11 mouse cellular contexts compared by ENCODE assay signal in the genomic region with DNA sequence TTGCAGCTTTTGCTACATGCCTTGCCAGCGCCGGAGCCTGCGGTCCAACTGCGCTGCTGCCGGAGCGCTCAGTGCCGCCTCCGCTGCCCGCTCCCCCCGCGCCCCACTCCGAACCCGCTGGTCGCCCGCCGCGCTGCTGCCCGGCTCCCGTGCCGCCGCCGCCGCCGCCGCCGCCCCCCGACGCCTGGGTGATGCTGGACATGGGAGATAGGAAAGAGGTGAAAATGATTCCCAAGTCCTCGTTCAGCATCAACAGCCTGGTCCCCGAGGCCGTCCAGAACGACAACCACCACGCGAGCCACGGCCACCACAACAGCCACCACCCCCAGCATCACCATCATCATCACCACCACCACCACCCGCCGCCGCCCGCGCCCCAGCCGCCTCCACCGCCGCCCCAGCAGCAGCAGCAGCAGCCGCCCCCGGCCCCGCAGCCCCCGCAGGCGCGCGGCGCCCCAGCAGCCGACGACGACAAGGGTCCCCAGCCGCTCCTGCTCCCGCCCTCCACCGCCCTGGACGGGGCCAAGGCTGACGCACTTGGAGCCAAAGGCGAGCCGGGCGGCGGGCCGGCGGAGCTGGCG. TPM values are rescaled to one million over a fixed set of nuclear protein-coding genes. Genes with fewer than 3 reads are reported as not detected.
A peak's percentile ranks its signal among the peaks of the same experiment; 100 is the strongest.
DNase-seq lines count a peak whose midpoint lies in the region; ATAC-seq and TF ChIP-seq lines count a peak whose summit lies in the region.
"Had no signal": no experiment of that assay in that cellular context is flagged by ENCODE, and none has a peak within 500 bp of the region (broad histone marks: within the 10 kb centered on the region; RNA-seq: fewer than 3 reads in every experiment).

No protein-coding gene starts in this region.

- TF ChIP-seq POLR2A in cerebellum, adult 2 months (IDR thresholded peaks at IDR 0.05; ENCODE audit: borderline replicate concordance, insufficient read depth, low read length) = no peak

- H3K9me3 ChIP-seq in heart, embryonic 15.5 days (replicated peaks) = peaks cover 6% of the 10 kb centered on the region; the same call in 1 of the 2 replicates
- H3K9me3 ChIP-seq in E14TG2a.4 (ENCODE audit: low read length) = no peaks in the 10 kb centered on the region
- no peaks in the 10 kb centered on the region for H3K9me3 ChIP-seq in forebrain, embryonic 11.5 days (ENCODE audit: control insufficient read depth, low read length)
- no peaks in the 10 kb centered on the region; the same call in 1 of the 2 replicates for H3K9me3 ChIP-seq in limb, embryonic 15.5 days

- peaks cover 84% of the 10 kb centered on the region for H3K27me3 ChIP-seq in heart, embryonic 15.5 days
- peaks cover 63% of the 10 kb centered on the region for H3K27me3 ChIP-seq in E14TG2a.4 (ENCODE audit: insufficient read depth, low read length)
- peaks cover 19% of the 10 kb centered on the region for H3K27me3 ChIP-seq in forebrain, embryonic 11.5 days (ENCODE audit: control insufficient read depth, insufficient read depth, low read length)
- peaks cover 72% of the 10 kb centered on the region for H3K27me3 ChIP-seq in limb, embryonic 15.5 days
- peaks cover 19% of the 10 kb centered on the region; the same call in 1 of the 2 replicates for H3K27me3 ChIP-seq in cerebellum, adult 2 months (ENCODE audit: control insufficient read depth, insufficient read depth, low read length)
- H3K27me3 ChIP-seq: CH12.LX had no signal

- no peaks in the 10 kb centered on the region for H3K36me3 ChIP-seq in heart, embryonic 15.5 days
- H3K36me3 ChIP-seq in E14TG2a.4 (ENCODE audit: insufficient read depth, low read length) = no peaks in the 10 kb centered on the region
- no peaks in the 10 kb centered on the region for H3K36me3 ChIP-seq in forebrain, embryonic 11.5 days (ENCODE audit: control insufficient read depth, insufficient read depth, low read length)
- no peaks in the 10 kb centered on the region for H3K36me3 ChIP-seq in limb, embryonic 15.5 days

- no peak for TF ChIP-seq CTCF in E14TG2a.4 (conservative IDR thresholded peaks at IDR 0.05; ENCODE audit: low read length)
- no peak for TF ChIP-seq CTCF in cerebellum, adult 2 months (IDR thresholded peaks at IDR 0.05; ENCODE audit: borderline replicate concordance, insufficient read depth, low read depth, low read length)

- no peak overlapping the region for H3K27ac ChIP-seq in heart, embryonic 15.5 days
- H3K27ac ChIP-seq in forebrain, embryonic 11.5 days (ENCODE audit: low read depth, low read length) = peak overlapping the region; percentile 100
- H3K27ac ChIP-seq in limb, embryonic 15.5 days = no peak overlapping the region
- H3K27ac ChIP-seq in cerebellum, adult 2 months (ENCODE audit: insufficient read depth, low read length) = no peak overlapping the region

- WGBS in heart, embryonic 15.5 days = 2% methylated on average over 43 of the region's 66 CpGs
- 2% methylated on average over 59 of the region's 66 CpGs for WGBS in forebrain, embryonic 11.5 days
- 2% methylated on average over 47 of the region's 66 CpGs for WGBS in limb, embryonic 15.5 days
- 2% methylated on average over 45 of the region's 66 CpGs for WGBS in cerebellum, adult 2 months

- peaks cover 15% of the 10 kb centered on the region for H3K4me1 ChIP-seq in heart, embryonic 15.5 days (replicated peaks)
- peaks cover 20% of the 10 kb centered on the region for H3K4me1 ChIP-seq in E14TG2a.4 (replicated peaks; ENCODE audit: low read depth, low read length)
- H3K4me1 ChIP-seq in forebrain, embryonic 11.5 days (replicated peaks; ENCODE audit: control insufficient read depth, insufficient read depth, low read length) = no peaks in the 10 kb centered on the region
- H3K4me1 ChIP-seq in limb, embryonic 15.5 days = peaks cover 20% of the 10 kb centered on the region
- H3K4me1 ChIP-seq in cerebellum, adult 2 months (ENCODE audit: control insufficient read depth, insufficient read depth, low read length) = no peaks in the 10 kb centered on the region

- H3K9ac ChIP-seq in heart, embryonic 15.5 days = no peak overlapping the region
- peak overlapping the region; percentile 99 for H3K9ac ChIP-seq in forebrain, embryonic 11.5 days (ENCODE audit: low read length)
- no peak overlapping the region for H3K9ac ChIP-seq in limb, embryonic 15.5 days

- DNase-seq in heart, adult 8-10 months (ENCODE audit: low spot score) = no peak
- DNase-seq in forebrain, embryonic 11.5 days (ENCODE audit: low spot score) = peak; percentile 87
- DNase-seq in ovary, postnatal 36 days (ENCODE audit: low spot score) = no peak
- DNase-seq in cerebellum, adult 2 months = no peak

- peak overlapping the region; percentile 39 for H3K4me3 ChIP-seq in heart, embryonic 15.5 days
- peak overlapping the region; percentile 81 for H3K4me3 ChIP-seq in E14TG2a.4 (replicated peaks; ENCODE audit: low read length)
- H3K4me3 ChIP-seq in forebrain, embryonic 11.5 days (ENCODE audit: low read depth, low read length) = peak overlapping the region; percentile 87
- peak overlapping the region; percentile 39 for H3K4me3 ChIP-seq in limb, embryonic 15.5 days
- no peak overlapping the region for H3K4me3 ChIP-seq in cerebellum, adult 2 months (replicated peaks; ENCODE audit: insufficient read depth, low read depth, low read length)

- H3K4me2 ChIP-seq in heart, embryonic 15.5 days = peak overlapping the region; percentile 51
- peak overlapping the region; percentile 49; the same call in 1 of the 2 replicates for H3K4me2 ChIP-seq in forebrain, embryonic 11.5 days (ENCODE audit: low read depth, low read length, severe bottlenecking)
- peak overlapping the region; percentile 56 for H3K4me2 ChIP-seq in limb, embryonic 15.5 days

- ATAC-seq in heart, embryonic 15.5 days (replicated peaks; ENCODE audit: insufficient number of reproducible peaks, insufficient read depth, low FRiP score, low read depth) = no peak
- ATAC-seq in forebrain, embryonic 11.5 days (replicated peaks; ENCODE audit: low FRiP score) = peak; percentile 13
- ATAC-seq in limb, embryonic 15.5 days (ENCODE audit: insufficient number of reproducible peaks, low FRiP score, low TSS enrichment, low read depth) = no peak
- ATAC-seq in cerebellum, adult (ENCODE audit: insufficient number of reproducible peaks, low FRiP score, low TSS enrichment) = no peak

RNA-seq across cellular contexts. Expression of a gene that starts 0.6 kb away (rescaled TPM):
- not detected in 2 replicates for polyA plus RNA-seq in heart, embryonic 15.5 days (2015; fragmentation: Nextera tagmentation; extraction: Ambion mirVana)
- not detected for total RNA-seq in heart, adult 8-10 months (2022)
- polyA plus RNA-seq in forebrain, embryonic 11.5 days (2014; fragmentation: Nextera tagmentation; extraction: Ambion mirVana) = 1.3 and 1.4 TPM in 2 replicates
- polyA plus RNA-seq in limb, embryonic 15.5 days (2015; fragmentation: Nextera tagmentation; extraction: Ambion mirVana) = not detected in 2 replicates
- not detected in 2 replicates for polyA plus RNA-seq in cerebellum, adult 2 months (2012; rRNA removed)
- total RNA-seq: CH12.LX; neutrophil, adult 5-6 weeks had no signal
- polyA plus RNA-seq: large intestine, adult 2 months had no signal

RNA-seq across cellular contexts. Expression of a gene that starts 1.9 kb away (rescaled TPM):
- polyA plus RNA-seq in heart, embryonic 15.5 days (2015; fragmentation: Nextera tagmentation; extraction: Ambion mirVana) = 0.51 TPM in 1 of 2 replicates, not detected in the other
- not detected for total RNA-seq in heart, adult 8-10 months (2022)
- polyA plus RNA-seq in forebrain, embryonic 11.5 days (2014; fragmentation: Nextera tagmentation; extraction: Ambion mirVana) = 40.4 and 45.5 TPM in 2 replicates
- not detected in 2 replicates for polyA plus RNA-seq in limb, embryonic 15.5 days (2015; fragmentation: Nextera tagmentation; extraction: Ambion mirVana)
- polyA plus RNA-seq in cerebellum, adult 2 months (2012; rRNA removed) = not detected in 2 replicates
- total RNA-seq: CH12.LX; neutrophil, adult 5-6 weeks had no signal
- polyA plus RNA-seq: large intestine, adult 2 months had no signal

Comparison
In these comparisons a context has a peak if more than half of its experiments do, and no peak if none do; other contexts are left out.
1. RNA of a gene that starts 1.9 kb away (polyA plus RNA-seq): 40.4 to 45.5 TPM in forebrain, embryonic 11.5 days; 0.51 TPM in heart, embryonic 15.5 days, not detected in limb, embryonic 15.5 days and not detected in cerebellum, adult 2 months; every median in the first group is over 10 times any median in the second.
2. Peak in every context shown above with its lines, with median percentiles within 50 percentile points of each other: H3K4me2 ChIP-seq.